Mouse (Mus musculus): ENCODE results near the gene Ubap1. TPM values are rescaled to one million over a fixed set of nuclear protein-coding genes. Genes with fewer than 3 reads are reported as not detected.

The Ubap1 gene
- polyA plus RNA-seq, 1 experiment from 2014 or later: 54.0 TPM

DNA sequence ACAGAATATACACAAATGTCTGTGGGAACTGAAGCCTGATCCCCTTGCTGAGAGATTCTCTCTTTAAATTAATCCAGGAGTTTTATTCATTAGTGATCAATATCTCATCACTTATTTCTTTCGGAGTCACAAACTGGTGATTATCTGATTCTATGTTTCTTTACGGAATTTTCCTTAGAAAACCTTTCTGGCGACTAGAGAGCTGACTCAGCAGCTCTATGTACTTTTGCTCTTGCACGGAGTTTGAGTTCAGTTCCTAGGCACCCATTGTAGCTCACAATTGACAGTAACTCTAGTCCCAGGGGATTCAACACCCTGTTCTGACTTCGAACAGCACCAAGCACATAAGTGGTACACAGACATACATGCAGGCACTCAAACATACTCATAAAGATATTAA, 90.1 kb downstream of the Ubap1 start:
- Histone ChIP-seq H3K4me3 (replicated peaks) (no peak overlapping the region), H3K9me3 (replicated peaks) (no peaks in the 10 kb centered on the region), H3K27me3 (no peaks in the 10 kb centered on the region), H3K4me1 (no peaks in the 10 kb centered on the region), H3K27ac (replicated peaks) (no peak overlapping the region), H3K36me3 (no peaks in the 10 kb centered on the region), H3K9ac (no peak overlapping the region), H3K4me2 (replicated peaks) (no peak overlapping the region)
- 73% methylated on average over 5 of the region's 5 CpGs for WGBS
- no peak for ATAC-seq (ENCODE audit: insufficient number of reproducible peaks, low FRiP score, low TSS enrichment, low read depth)

Other genes starting within 250 kb of the Ubap1 start
- gene Nol6, start 224.5 kb upstream of the Ubap1 start, polyA plus RNA-seq (2015; fragmentation: Nextera tagmentation; extraction: Ambion mirVana): 25.0 and 28.1 TPM in 2 replicates
- gene Ube2r2, start 213.3 kb upstream of the Ubap1 start, polyA plus RNA-seq (2015; fragmentation: Nextera tagmentation; extraction: Ambion mirVana): 80.4 and 84.7 TPM in 2 replicates
- 59.8 and 64.4 TPM in 2 replicates for gene Ubap2, start 73.9 kb upstream of the Ubap1 start, polyA plus RNA-seq (2015; fragmentation: Nextera tagmentation; extraction: Ambion mirVana)
- gene Dcaf12, start 34.1 kb upstream of the Ubap1 start, polyA plus RNA-seq (2015; fragmentation: Nextera tagmentation; extraction: Ambion mirVana): 59.7 and 60.8 TPM in 2 replicates
- gene Kif24, start 115.9 kb downstream of the Ubap1 start, polyA plus RNA-seq (2015; fragmentation: Nextera tagmentation; extraction: Ambion mirVana): 7.3 and 8.9 TPM in 2 replicates
- 47.0 and 47.1 TPM in 2 replicates for gene Nudt2, start 116.2 kb downstream of the Ubap1 start, polyA plus RNA-seq (2015; fragmentation: Nextera tagmentation; extraction: Ambion mirVana)
- 7.6 and 7.7 TPM in 2 replicates for gene AI464131, start 154.1 kb downstream of the Ubap1 start, polyA plus RNA-seq (2015; fragmentation: Nextera tagmentation; extraction: Ambion mirVana)
- 15.1 and 31.4 TPM in 2 replicates for gene 1110017D15Rik, start 168.3 kb downstream of the Ubap1 start, polyA plus RNA-seq (2015; fragmentation: Nextera tagmentation; extraction: Ambion mirVana)
- 3.2 and 3.6 TPM in 2 replicates for gene Fam219a, start 220.5 kb downstream of the Ubap1 start, polyA plus RNA-seq (2015; fragmentation: Nextera tagmentation; extraction: Ambion mirVana)
- 3.3 and 4.6 TPM in 2 replicates for gene Dnaic1, start 220.8 kb downstream of the Ubap1 start, polyA plus RNA-seq (2015; fragmentation: Nextera tagmentation; extraction: Ambion mirVana)